Mouse (Mus musculus) testis, adult 10 weeks (tissue): ENCODE measurements around the gene I830077J02Rik. TPM values are rescaled to one million over a fixed set of nuclear protein-coding genes. Genes with fewer than 3 reads are reported as not detected.

Source experiments
- polyA plus RNA-seq: library from polyadenylated mRNA; stranded (reverse); fragments of 350-450 nt; fragmentation: Illumina TruSeq; extraction: RNeasy Lipid Tissue Mini Kit (QIAGEN cat#74804); gene quantifications from one replicate; pipeline ENCODE4 v1.2.3, GENCODE M21; 2014; ENCODE audit warnings: low read depth, low replicate concordance

The I830077J02Rik gene
- 0.66 TPM for polyA plus RNA-seq

GRCm38 (mm10) chr3:105932240-105933071 is at the start of gene I830077J02Rik:
I830077J02Rik (minus strand) TSS chr3:105932664.

GRCm38 (mm10) chr3:105973411-105973810 is 40.9 kb upstream of the I830077J02Rik start, which contains the start of gene Ovgp1:
Ovgp1 (plus strand) TSS chr3:105973711.

GRCm38 (mm10) chr3:105959999-105960398 is 27.5 kb upstream of the I830077J02Rik start, which contains the start of gene Atp5f1:
Atp5f1 (minus strand) TSS chr3:105960099.

DNA sequence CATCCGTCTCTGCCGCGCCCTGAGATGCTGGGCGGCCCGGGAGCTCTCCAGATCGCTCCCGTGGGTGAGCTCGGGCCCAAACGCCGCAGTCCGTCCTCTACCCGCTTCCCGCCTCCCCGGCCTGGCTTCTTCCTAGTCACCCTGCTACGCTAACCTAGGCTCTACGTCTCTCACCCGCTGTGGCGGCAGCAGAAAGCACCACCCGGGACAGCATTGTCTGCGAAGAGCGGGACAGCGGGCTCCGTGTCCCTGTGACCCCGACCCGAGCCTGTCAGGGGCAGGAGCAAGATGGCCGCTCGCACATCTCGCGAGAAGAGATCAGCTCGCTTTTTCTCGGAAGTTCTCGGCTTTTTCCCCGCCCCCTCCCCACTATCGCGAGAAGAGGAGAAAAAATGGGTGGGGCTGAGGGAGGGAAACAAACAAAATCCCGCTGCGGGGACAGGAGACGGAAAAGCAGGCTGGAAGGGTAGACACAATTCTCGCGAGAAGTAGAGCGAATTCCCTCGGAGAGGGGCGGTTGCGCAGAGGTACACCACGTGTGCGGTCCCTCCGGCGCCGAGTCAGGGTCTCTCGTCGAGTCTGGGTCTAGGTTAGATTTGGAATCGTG is 26.6 kb upstream of the I830077J02Rik start, which contains the start of gene Wdr77:
Gene Wdr77 (plus strand): TSS at position 396 of the 607 bp plus-strand sequence.

Other genes with a start within 250 kb of the I830077J02Rik start
- gene Ddx20, start 245.1 kb downstream of the I830077J02Rik start, polyA plus RNA-seq: 443 TPM
- gene Inka2, start 228.1 kb downstream of the I830077J02Rik start, polyA plus RNA-seq: 0.15 TPM
- 70.0 TPM for gene Rap1a, start 131.3 kb downstream of the I830077J02Rik start, polyA plus RNA-seq
- gene Adora3, start 61.8 kb downstream of the I830077J02Rik start, polyA plus RNA-seq: 14.7 TPM
- gene Tmigd3, start 61.8 kb downstream of the I830077J02Rik start, polyA plus RNA-seq: 209 TPM
- gene Wdr77, start 26.7 kb upstream of the I830077J02Rik start, polyA plus RNA-seq: 29.3 TPM
- gene Atp5f1, start 27.4 kb upstream of the I830077J02Rik start, polyA plus RNA-seq: 286 TPM
- gene Ovgp1, start 41.0 kb upstream of the I830077J02Rik start, polyA plus RNA-seq: 35.5 TPM
- 264 TPM for gene Pifo, start 82.0 kb upstream of the I830077J02Rik start, polyA plus RNA-seq
- gene Chil5, start 100.2 kb upstream of the I830077J02Rik start, polyA plus RNA-seq: 1.8 TPM
- gene Chia1, start 180.6 kb upstream of the I830077J02Rik start, polyA plus RNA-seq: 0.28 TPM
- gene Chil3, start 234.9 kb upstream of the I830077J02Rik start, polyA plus RNA-seq: 6.9 TPM